Mouse (Mus musculus) layer of hippocampus, adult 11-12 months (tissue): ENCODE measurements around the gene Shisal2b.

Source experiments
- DNase-seq: peaks from one replicate; pipeline ENCODE4 v3.0.0; 2022; ENCODE audit warnings: low spot score

Gene Shisal2b

DNA sequence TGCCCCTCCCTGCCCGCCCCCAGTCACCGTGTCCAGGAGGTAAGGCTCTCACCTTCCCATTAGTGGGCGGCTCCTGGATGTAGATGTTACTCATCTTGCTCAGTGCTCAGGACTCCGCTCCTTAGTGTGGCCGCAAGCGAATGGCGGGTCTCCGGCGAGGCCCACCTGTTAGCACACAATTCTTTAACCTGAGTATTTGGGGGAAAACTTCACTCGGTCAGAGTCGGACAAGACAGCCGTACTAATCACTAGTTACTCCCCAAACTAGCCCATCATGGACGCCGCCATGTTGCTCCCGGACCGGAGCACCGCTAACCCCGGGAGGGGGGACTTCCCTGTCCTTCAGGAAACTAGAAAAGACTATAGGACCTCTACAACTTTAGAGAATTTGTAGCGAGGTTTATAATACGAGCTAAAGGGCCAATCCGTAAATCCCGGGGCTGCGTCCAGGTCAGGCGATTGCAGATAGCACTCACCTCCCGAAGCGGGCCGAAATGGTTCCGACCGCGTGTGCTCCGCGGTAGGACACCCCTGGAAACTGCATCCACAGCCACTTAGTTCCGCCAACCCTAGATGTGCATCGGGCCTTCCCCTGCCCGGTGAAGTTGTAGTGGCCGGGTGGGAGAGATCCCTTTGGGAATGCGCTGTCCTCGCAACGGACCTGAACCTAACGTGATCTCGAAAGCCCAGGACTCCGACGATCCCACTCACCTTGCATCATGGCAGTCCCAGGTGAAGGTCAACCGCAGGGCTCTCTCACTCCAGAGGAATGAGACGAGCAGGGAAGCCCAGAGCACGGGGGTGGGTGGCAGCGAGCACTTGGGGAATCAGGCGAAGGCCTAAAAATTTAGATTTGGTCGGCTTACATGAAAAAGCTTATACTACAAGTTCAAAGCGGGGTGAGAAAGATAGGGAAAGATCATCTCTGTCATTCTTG, 46.8 kb downstream of the Shisal2b start, which contains the start of gene Cwc27:
Cwc27 (minus strand) TSS at position 508 of the 937 bp plus-strand sequence.
- peak; percentile 81 for DNase-seq

GRCm38 (mm10) chr13:104816270-104816634, 47.4 kb downstream of the Shisal2b start:
- no peak for DNase-seq

- DNase-seq = peak; percentile 22
Measured at GRCm38 (mm10) chr13:104805681-104806080, 58.0 kb downstream of the Shisal2b start.

DNA sequence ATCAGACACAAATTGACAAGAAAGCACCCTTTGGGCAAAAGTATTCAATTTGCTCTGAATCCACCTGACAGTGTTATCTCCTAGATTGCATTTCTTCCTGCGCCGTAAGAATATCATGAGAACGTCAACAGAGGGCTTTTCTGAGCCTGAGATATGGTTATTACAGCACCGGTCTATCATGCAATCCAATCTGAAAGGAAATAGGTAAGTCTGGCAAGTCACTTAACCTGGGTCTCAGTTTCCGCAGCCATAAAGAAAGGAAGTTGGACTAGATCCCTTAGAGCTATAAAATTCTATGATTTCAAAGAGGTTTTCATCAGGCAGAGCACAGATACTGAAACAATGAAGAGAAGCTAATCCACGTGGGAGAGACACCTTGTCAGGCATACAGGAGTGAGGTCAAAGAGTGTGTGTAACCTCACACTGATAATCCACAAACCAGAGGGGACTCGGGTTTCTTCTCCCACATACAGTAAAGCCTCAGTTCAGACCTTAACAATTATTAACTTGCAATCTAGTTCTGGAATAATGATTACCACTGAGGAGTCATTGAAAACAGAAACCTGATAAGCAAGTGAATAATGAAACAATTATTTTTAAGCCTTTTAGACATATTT, 64.0 kb downstream of the Shisal2b start:
- no peak for DNase-seq

- DNase-seq = no peak
Measured at GRCm38 (mm10) chr13:104799067-104799466, 64.6 kb downstream of the Shisal2b start.
